Mouse (Mus musculus) kidney, adult 9 months (tissue): ENCODE measurements around the gene Kcnt1.
"Not testable (repeated sequence)": the region's sequence is repeated elsewhere in the genome, so short reads cannot be mapped to it uniquely, and the experiment has no call there.

Source experiments
- DNase-seq: peaks from one replicate; pipeline ENCODE4 v3.0.0; 2022

Gene Kcnt1

DNA sequence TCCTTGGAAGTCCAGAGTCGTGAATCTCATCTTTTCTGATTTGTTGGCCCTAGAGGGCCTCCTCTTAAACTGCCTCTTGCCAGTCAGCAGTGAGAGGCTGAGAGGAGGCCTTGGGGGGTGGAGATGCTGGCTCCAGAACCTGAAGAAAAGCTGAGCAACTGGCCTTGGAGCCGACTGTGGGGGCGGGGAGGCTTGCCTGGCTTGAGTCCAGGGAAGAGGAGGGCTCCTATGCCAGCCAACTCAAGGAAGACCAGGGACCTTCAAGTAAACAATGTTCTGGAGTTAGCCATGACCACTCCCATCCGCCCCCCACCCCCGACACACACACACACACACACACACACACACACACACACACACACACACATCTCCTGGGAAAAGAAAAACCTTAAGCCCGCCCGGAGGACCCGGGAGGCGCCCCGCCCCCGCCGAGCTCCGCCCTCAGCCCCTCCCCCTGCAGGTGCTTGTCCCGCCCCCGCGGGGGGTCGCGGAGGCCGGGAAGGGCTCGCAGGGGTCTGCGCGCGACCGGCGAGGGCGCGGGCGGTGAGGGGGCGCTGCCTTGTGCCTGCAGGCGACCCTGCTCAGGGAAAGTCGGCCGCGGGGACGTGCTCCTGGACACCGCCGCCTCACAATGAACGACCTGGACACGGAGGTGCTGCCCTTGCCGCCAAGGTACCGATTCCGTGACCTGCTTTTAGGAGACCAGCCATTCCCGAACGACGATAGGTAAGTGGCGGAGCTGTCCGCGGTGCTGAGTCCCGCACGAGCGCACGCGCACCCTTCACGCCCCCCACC is at the start of gene Kcnt1:
Gene Kcnt1, plus strand, starts transcription at position 398 of the 795 bp plus-strand sequence.
- peak; percentile 45 for DNase-seq

DNA sequence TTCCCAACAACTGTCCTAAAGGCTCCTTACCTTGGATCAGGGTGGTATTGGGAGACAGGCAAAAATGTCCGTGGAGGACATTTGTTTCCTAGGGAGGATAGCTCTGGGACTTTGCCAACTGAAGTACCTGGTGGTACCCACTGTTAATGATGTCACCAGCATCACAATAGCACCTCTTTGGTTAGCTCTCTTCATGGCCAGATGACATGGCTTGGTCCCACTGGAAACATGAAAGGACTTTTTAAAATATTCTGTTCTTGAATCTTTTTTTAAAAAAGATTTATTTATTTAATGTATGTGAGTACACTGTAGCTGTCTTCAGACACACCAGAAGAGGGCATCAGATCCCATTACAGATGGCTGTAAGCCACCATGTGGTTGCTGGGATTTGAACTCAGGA is 47.8 kb upstream of the Kcnt1 start, which contains the start of gene Glt6d1:
Gene Glt6d1, minus strand, starts transcription at position 101 of the 400 bp plus-strand sequence.
- not testable (repeated sequence) for DNase-seq

DNA sequence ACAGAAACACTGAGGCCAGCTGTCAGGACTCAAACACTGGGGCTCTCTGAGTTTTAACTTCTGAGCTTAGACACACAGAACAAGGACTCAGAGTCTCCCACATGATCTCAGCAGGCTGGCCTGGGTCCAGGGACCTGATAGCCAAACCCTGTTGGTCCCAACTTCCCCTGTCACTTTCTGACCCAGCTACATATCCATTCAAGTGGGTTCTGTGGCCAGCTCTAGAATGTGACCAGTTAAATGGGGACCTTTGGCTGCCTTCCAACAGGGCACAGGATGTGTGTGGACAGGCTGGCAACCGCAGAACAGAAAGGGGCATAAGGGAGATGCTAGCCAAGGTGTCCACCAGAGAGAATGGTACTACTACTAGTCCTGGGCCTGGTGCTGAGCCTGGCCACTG is 40.7 kb upstream of the Kcnt1 start, which contains the start of gene Lcn9:
Gene Lcn9, plus strand, starts transcription at position 348 of the 400 bp plus-strand sequence.
- DNase-seq, result no peak

DNA sequence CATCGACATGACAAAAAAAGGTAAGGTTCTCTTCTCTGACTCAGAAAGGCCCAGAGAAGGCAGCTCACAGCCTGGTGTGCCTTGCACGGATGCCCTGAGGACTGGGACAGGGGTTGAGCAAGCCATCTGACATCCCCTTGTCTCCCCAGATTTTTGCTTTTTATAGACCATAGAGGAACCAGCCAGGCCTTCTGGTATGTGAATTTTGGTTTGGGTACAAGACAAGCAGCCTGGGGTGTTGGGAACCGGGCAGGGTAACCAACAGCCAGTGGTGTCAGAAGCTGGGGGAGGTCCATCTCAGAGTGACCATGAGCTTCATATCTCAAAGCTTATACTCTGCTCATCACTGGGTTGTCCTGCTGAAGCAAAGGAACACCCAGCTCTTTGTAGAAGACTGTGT is 38.8 kb upstream of the Kcnt1 start:
- no peak for DNase-seq

DNA sequence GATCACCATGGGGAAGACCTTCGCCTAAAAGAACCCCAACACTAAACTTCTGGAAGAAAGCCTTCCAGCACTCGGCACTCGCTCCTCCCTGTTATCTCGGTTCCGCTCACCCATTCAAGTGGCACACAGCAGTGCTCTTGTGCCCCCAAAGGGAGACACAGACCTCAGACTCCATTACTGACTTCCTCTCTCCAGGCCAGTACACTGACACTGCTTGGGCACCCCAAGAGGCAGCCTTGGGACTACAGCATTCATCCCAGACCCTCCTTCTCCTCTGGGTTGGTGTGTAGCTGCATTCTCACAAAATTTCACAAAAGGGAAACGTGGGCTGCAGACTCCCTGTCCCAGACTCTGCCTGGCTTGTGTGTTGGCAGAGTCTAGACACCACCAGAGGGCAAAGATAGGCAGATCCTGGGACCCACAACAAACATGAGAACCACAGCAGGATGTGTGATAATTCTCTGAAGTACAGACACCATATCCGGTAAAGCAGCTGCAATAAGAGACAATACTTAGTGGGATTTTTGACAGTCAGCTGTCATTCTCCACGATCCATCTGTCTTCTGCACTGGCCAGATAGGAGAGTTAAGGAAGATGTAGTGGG is 35.1 kb upstream of the Kcnt1 start:
- no peak for DNase-seq

DNA sequence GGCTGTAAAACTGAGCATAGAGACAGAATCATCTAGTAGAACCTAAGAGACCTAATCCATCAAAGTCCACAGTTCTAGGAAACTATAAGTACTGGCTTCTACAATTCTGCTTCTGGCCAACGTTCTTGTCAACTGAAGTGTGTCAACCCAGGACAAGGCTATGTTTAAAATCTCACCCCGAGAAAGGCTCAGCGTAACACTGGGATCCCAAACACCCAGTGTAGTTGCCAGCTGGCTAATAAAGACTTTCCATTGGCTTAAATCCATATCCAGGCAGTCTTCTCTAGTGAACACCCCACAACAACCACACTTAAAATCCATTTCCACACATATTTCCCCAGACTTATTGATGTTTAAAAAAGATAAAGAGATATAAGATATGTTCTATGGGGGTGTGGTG is 32.7 kb upstream of the Kcnt1 start:
- no peak for DNase-seq

DNA sequence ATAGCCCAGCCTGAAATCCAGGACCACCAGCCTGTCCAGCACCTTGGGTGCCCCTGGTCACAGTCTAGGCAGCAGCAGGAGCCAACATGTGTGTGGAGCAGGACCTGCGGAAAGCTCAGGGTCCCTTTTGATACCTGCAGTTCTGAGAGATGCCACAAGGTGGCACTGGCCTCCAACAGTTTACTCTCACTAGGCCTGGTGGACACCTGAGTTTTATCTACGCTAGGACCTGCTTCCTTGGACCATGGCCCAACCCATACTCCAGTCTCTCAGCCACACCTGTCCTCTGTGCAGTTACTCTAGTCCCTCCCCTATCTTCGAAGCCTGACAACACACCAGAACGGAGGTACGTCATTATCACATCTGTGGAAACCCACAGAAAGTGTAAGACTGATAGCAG is 27.2 kb upstream of the Kcnt1 start:
- peak; percentile 75 for DNase-seq

DNA sequence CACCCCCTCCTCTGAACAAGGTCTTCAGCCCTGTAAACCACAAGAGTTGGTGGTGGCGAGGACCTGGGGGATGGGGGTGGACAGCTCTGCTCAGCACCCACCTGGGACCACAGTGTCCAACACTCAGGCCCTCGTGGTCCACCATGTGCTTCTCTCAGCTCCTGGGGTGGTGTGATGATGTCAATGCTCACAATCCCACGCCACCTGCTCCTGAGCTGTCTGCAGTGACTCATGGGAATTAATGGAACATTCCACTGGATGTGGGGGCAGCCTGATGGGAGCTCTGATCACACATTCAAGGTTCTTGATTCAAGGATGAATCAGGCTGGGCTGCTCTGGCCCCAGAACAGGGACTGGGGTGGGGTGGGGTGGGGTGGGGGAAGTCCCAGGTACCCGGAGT is 21.4 kb upstream of the Kcnt1 start:
- DNase-seq, result no peak

DNA sequence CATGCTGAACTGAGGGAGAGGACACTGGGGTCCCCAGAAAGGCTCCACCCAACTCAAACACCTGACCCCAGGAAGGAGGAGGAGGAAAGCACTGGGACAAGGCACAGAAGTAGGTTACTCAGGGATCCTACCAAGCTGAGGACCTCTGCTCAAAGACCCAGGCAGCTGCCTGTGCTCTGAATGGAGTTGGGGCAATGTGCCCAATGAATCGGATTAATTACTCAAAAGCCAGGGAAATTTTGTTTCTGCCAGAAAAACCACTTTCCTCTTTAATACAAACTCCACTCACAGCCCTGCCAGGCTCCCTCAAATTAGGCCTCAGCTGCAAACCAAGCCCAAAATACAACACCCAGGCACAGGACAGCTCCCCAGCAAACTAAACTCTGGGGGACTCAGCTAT is 20.8 kb upstream of the Kcnt1 start:
- DNase-seq, result no peak

DNA sequence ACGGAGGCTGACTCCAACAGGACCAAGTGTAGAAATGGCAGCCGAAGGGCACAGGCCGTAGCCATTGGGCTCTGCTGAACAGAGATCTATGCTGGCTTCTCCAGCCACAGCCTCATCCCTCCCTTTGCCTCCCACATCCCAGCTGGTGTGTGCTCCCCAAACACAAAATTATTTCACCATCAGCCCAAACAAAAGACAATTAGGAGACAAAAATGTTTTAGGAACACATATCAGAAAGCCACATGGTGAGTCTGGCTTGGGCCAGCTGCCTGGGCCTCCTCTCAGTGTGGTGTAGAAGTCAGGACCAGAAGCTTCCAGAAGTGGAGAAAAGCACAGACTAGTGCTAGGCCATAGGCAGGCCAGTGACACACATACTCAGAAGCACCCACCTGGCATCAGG is 19.4 kb upstream of the Kcnt1 start:
- DNase-seq, result no peak

DNA sequence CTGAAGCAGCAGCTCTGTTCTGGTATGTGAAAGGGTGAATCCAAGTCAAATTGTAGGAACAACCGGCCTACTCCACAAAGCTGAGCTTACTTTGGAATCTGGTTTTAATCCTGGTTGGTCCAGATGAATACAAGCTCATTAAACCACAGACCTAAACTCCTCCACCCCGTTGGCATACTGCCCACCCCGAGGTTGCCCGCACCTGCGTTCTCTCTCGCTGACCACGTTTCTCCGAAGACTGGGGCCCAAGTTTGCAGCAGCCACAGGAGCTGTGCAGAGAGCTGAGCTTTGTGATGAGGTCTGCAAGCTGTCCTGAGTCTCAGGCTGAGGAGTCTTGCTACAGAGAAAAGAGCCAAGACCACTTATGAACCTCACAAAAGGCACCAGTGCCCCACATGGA is 17.0 kb upstream of the Kcnt1 start:
- no peak for DNase-seq

DNA sequence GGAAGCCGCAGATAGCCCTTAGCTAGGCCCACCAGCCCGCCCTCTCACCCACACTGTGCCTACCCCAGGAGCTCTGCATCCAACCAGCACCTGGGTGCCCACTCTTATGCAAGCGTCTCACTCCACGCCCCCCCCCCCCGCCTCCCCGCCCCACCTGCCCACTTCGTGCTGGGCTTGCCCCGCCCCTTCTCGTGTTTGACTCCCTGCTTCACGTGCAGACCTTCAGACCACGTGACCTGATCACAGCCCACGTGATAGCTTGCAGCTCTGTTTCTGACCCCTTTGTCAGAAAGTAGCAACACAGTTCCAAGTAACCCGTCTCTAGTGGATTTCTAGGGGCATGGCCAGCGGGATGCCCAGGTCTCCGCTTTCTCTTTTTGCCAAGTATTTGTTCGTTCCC is 16.3 kb upstream of the Kcnt1 start, which contains the start of gene Sohlh1:
Gene Sohlh1, minus strand, starts transcription at position 23 of the 400 bp plus-strand sequence.
- no peak for DNase-seq

DNA sequence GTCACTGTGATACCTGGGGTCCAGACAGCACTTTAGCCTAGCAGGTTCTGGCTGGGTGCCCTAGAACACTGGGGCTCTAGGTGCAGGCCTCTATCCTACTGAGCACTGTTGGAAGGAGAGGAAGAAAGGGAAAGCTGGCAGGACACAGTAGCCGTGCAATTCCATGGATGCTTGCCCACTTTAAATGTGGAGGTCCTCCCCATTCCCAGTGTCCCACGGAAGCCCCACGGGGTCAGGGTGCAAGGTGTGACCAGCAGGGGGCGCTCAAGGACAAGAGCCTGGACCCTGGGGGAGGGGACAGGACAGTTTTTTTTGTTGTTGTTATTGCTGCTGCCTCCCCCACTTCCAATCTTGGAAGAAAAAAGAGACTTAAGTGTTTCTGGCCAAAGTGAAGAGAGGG is 13.2 kb upstream of the Kcnt1 start:
- peak; percentile 41 for DNase-seq

DNA sequence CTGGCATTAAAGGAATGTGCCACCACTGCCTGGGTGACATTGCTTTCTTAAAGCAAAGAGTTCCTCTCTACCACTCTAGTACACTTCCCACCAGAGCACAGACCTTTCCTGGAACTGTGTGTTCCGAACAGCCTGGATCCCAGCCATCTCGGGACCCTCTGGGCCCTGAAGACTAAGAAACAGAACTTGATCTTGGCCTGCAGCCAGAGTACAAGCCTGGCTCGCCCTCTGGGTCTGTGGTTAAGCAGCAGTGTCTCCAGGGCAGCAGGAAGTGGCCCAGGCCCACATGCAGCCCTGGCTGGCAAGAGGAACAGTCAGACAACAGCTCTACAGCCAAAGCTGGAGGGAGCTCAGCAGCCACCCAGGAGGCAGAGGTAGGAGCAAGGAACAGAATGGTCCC is 10.9 kb upstream of the Kcnt1 start:
- peak; percentile 41 for DNase-seq

DNA sequence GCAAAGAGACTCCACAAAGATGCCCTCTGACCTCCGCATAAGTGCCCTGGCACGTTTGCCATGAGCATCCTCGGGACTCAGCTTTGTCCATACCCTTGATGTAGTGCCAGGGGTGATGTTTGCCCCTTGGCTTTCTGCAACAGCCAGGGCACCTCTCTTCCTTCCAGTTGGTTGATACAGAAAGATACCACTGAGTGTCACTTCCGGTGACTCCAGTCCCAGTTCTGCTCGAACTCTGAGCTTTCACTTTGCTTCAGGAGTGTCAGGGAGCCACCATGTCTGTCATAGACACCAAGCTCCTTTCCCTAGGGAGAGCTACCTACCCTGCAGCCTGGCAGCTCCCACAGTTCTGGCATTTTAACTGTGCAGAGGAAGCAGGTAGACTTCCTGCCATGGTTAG is 9.5 kb upstream of the Kcnt1 start:
- DNase-seq, result no peak

DNA sequence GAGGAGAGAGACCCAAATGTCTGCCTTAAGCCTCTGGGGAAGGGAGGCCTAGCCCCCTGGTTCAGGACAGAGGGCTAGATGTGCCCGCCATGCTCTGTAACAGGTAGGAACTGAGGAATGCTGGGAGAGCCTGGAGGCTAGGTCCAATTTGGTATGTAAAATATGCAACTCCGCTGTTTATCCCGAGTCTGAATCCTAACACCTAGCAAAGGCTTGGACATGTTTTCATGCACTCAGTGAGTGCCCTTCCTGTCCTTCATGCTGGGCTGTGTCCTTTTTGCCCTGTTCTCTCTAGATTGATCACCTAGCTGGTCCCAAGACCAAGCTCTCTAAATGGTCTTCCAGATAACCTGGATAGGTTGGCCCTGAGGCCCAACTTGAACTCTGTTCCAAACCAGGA is 3.6 kb upstream of the Kcnt1 start:
- peak; percentile 29 for DNase-seq

DNA sequence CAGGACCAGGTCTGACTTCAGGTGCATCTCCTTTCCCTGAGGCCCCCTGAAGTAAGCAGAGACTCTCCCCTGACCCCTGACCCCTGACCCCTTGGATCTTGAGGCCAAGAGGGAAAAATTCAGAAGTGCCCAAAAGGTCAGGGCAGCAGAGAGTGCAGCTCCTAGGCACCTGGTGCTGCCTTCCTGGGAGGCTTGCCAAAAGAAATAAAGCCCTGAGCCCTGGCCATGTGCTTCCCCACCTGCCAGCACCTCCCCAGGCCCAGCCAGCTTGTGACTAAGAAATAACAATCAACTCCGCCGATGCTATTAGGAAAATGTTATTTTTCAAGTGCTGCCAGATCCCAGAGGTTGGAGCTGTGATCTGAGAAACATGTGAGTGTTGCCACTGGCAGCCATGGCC is 1.5 kb upstream of the Kcnt1 start:
- peak; percentile 47 for DNase-seq

DNA sequence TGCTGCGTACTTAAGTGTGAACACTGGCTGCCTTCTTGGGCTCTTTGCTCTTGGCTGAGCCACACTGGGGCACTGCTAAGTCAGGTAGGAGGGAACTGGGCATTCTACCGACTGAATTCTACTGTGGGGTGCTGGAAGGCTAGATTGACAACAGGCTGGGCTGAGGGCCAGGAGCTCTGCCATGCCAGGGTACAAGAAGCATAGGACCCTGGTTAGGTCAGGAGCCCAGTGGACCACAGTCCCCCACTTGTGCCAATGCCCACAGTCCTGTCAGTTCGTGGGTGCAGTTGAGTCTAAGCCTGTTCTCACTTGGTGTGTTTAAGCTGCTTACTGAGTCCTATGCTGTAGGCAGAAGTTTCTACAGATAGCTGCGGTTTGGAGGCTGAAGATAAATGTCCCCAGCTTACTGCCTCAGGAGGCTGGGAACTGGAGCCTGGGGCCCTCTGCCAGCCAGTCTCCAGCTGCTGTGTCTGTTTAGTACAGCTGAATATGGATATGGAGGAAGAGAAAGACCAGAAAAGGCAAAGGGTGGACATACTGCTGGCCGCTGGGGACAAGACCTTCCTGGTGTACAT is 751 bp upstream of the Kcnt1 start:
- no peak for DNase-seq

DNA sequence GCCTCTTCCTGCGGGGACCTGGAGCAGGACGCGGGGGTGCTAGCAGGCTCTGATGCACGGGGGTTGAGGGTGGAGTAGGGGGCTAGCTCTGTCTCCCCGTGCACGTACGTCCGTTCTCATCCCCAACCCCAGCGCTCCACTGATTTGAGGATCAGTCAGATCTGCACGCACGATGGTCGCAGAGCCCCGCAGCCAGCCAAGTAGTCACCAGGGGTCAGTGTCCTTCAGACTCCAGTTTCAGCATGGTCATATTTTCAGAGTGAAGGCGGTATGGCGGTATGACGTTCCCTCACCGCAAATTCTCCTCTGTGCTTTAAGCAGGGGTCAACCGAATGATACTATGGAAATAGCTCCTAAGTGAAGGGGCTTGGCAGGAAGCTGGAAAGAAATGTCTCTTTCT is 696 bp downstream of the Kcnt1 start:
- DNase-seq, result no peak

DNA sequence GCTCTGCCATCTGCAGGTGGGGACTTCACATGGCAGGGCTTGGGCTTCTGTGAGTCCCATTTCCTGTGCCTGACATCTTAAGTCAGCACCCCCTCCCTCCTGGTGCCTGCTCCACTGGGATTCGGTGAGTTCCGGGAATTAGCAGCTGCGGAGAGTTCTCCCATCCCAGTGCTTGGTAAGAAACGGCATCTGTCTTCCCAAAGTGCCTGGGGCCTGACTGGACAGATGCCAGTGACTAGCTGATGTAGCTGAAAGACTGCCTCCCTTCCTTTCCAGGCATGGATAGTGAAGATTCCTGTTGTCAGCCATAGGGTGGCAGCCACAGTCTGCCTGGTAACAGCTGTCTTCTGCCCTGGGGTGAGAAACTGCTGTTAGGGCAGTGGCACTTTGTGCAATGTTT is 1.9 kb downstream of the Kcnt1 start:
- no peak for DNase-seq

DNA sequence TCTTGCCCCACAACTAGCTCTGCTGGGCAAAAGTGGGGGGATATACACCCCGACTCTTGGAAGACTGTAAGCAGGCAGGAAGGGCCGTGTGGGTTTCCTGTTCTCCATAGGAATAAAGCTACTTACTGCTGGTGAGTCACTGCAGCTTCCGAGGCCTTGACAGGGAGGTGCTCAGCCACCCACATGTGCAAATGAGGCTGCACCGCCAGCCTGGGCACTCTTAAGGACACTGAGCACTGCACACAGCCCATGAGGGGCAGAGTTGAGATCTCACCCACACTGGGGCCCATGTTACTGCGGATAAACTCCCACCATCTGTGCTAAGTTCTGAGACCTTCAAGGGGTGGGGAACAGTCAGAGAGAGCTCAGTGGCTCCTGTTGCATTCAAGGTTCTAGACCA is 3.1 kb downstream of the Kcnt1 start:
- DNase-seq, result no peak

DNA sequence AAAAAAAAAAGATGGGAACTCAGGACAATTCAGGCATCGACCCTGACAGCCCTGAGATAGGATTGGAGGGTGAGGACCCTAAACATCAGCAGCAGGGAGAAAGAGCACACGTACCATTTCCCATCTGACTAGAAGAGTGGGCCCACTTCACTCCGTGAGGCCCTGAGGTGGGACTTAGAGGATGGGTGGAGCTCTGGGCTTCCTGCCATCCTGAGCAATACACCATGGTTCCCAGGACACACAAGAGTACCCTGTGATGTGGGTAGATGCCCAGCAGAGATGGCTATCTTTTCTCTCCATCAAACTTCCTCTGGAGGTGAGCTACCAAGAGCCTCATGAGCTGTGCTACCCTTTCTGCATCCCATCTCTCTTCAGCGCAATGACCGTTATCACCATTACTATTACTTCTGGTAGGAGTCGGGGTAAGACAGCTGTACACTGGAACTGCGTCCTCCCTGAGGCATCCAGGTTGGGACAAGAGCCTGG is 13.8 kb downstream of the Kcnt1 start:
- DNase-seq, result no peak

DNA sequence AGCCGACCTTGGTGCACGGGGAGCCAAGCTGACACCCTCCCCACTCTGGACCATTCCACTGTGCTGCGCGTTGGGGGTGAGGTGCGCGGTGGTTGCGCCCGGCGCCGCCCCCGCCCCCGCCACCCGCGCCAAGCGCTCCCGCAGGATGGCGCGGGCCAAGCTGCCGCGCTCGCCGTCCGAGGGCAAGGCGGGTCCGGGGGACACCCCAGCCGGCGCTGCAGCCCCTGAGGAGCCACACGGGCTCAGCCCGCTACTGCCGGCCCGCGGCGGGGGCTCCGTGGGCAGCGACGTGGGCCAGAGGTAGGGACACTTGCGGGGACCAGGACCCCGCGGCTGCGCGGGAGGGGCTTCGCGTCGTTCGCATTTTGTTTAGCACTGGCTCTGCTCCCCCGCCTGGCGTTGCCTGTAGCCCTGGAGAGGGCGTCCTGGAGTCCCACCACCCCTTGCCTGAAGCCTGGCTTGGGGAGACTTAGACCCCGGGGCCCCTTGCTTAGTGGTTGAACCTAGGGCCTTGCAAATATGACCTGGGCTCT is 14.3 kb downstream of the Kcnt1 start:
- DNase-seq, result no peak

DNA sequence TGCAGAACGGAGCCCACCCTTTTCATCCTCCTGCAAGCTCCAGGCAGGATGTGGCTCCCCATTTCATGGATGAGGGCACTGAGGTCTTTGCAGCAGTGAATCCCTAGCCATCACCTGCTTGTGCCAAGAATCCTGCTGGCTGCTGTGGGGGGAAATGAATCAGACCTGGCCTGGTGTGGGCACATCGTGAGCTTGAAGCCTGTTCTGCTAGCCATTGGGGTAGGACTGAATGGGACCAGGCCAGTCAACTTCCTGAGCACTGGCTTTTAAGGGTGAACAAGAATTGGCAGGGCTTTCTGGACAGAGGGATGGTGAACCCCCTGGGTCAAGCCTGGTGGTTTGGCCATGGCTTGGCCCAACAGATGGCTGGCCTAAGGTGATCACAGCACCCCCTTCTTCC is 15.0 kb downstream of the Kcnt1 start:
- DNase-seq, result no peak
